Mouse (Mus musculus) telencephalon, adult 2 months (tissue): Measurements from ENCODE around the gene Wfdc3.
A peak's percentile ranks its signal among the peaks of the same experiment; 100 is the strongest.

ENCODE experiments used
- DNase-seq: peaks from one replicate; pipeline ENCODE4 v3.0.0-alpha.2; 2011; ENCODE audit warnings: low read depth, low spot score

Gene Wfdc3

DNA sequence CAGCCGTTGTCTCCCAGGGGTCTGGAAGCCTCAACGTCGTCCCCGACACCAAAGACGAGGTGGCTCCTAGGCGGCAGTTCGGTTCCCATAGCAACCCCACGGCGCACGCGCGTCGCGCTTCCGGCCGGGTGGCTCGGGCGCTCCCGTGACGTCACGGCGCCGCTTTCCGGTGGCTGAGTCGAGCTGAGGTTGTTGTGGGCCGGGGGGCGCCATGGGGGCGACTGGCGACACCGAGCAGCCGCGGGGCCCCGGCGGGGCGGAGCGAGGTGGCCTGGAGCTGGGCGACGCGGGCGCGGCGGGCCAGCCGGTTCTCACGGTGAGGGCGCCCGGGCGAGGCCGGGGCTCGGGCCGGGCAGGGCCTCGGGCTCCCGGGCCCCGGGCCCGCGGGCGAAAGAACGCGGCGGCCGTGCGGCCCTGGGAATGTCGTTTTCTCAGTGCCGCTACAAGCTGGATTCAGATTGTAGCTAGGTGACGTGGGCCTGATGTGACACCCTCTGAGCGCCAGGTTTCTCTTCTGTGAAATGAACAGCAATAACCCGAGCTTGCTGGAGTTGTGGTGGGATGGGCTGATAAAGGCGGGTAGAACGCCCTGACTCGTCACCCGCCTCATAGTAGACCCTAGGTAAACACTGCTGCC, at the start of gene Wfdc3, which contains the start of gene Dnttip1:
Gene Wfdc3 (minus strand): TSS at position 89 of the 637 bp plus-strand sequence.
Gene Dnttip1 (plus strand): TSS at position 141 of the 637 bp plus-strand sequence.
- peak; percentile 74 for DNase-seq

DNA sequence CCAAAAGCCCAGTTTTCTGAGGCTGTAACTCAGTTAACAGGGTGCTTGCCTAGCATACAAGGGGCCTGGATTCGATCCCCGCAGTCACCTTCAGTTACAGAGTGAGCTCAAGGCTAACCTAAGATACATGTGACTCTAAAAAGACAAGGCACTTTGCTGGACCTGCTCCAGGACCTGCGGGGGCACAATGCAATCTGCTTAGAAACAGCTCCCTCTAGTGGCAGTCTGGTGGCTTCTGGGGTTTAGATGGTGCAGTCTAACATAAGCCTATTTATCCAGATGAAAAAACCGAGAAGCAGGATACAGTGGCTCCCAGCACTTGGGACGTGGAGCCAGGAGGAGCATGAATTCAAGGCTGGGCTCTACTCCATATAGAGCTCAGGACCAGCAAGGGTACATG, 48.6 kb upstream of the Wfdc3 start:
- peak; percentile 81 for DNase-seq

DNA sequence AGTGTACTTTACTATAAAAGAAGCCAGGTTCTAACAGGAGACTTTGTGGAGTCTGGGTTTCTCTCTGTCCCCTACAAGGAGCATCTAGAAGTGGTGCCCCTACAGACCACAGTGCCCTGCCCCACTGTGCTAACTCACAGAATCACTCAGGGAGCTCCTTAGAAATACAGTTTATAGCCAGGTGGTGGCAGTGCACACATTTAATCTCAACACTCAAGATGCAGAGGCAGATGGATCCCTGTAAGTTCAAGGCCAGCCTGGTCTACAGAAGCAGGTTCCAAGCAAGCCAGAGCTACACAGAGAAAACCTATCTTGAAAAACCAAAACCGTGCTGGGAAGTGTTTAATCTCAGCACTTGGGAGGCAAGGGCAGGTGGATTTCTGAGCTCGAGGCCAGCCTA, 48.0 kb upstream of the Wfdc3 start:
- DNase-seq, result no peak

DNA sequence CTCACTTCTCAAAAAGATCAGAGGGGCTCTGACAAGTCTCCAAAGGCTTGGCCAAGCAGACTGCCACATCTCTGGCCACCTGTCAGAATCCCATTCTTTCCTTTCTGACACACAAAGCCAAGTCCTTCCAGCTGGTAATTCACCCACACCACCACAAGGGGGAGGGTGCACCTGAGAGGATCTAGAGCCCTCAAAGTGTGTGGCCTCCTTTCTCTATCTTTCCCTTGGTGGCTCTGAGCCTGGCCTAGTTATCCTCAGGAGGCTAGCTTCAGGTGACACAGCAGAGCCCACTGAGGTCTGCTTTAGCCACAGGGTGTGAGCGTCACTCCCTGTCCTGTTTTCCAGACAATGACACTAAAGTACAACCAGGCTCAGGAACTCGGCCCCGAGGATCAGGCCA, 47.5 kb upstream of the Wfdc3 start:
- no peak for DNase-seq

DNA sequence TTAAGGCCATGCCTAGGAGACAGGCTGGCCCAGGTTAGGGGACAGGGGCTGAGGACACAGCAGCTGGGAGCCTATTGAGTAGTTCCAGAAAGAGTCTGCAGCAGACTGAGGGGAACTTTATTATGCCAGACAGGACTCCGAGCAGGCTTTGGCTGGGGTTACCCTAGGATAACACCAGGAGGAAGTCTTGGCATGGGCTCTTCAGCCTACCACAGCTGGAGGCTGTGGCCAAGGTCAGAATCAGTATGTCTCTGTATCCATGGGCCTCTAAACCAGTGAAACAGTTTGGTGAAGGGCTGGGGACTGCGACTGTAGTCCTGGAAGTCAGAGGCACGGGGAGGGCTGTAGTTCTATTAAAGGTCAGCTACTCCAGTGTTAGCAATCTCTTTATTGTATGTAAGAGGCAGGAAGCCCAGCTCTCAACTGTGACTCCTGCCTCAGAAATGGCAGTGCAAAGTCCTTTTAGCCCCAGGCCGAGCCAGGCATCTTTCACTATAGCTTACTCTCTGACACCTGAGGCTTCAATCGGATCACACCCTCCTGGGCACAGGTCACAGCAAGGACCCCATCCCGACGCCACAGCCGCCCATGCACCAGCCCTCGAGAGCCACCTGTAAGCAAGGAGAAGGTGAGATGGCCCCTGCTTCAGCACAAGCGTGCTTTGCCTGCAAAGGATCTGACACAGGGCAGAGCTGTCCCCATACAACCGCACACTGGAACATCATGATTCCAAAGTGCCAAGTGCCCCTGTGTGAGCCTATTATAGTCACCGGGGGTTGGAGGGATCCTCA, 46.9 kb upstream of the Wfdc3 start:
- DNase-seq, result no peak

DNA sequence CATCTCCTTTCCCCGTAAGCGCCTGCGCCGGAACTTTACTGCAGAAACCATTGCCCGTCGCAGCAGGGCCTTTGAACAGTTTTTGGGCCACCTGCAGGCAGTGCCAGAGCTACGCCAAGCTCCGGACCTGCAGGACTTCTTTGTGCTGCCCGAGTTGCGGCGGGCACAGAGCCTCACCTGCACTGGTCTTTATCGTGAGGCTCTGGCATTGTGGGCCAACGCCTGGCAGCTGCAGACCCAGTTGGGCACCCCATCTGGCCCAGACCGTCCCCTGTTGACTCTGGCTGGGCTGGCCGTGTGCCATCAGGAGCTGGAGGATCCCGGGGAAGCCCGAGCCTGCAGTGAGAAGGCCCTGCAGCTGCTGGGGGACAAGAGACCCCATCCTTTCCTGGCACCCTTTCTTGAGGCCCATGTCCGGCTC, 46.1 kb upstream of the Wfdc3 start:
- DNase-seq, result no peak

DNA sequence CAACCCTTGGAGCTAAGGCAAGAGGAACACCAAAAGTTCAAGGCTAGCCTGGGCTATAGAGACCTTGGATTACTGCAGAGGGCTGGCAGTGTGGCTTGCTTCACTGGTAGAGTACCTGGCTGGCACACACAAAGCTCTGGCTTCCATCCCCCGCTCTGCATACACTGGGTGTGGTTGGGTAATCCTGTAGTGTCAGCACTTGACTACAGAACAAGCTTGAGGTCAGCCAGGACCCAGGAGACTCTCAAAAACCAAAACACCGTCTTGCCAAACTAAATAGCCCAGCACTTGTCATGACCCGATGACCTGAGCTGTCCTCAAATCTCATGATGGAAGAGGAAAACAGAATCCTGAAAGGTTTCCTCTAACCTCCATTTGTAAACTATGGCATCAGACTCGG, 44.7 kb upstream of the Wfdc3 start:
- no peak for DNase-seq

DNA sequence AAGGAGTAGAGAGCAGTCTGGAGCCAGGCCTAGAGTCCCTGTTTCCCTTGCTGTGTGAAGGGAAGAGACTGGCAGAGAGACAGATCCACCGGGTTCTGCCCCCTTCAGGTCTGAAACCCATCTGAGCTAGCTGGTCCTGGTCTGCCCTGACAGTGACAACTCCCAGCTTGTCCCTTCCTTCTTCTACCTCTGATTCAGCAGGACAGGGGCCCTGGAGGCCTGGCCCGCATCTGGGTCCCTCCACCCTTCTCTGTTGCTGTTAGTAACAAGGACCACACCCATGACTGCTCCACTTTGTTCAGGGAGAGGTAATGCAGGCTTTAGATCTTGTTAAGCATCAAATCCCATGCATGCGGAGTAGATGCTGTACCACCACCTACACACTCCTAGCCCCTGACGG, 42.7 kb upstream of the Wfdc3 start:
- no peak for DNase-seq

DNA sequence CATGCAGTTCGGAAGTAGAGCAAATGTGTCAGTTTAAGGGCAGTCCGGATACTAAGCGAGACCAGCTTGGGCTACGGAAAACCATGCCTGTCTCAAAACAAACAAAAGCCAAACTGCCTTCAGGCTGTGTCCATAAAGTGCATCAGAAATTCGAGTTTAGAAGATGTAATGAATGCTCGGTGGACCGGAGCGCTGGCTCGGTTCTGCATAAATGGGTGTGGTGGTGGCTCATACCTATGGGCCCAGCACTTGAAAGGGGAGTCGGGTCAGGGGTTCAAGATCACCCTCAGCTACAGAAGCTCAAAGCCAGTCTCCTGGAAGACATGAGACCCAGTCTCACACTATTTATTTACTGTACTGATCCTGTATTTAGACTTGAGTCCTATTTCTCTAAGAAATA, 42.0 kb upstream of the Wfdc3 start:
- DNase-seq, result no peak

DNA sequence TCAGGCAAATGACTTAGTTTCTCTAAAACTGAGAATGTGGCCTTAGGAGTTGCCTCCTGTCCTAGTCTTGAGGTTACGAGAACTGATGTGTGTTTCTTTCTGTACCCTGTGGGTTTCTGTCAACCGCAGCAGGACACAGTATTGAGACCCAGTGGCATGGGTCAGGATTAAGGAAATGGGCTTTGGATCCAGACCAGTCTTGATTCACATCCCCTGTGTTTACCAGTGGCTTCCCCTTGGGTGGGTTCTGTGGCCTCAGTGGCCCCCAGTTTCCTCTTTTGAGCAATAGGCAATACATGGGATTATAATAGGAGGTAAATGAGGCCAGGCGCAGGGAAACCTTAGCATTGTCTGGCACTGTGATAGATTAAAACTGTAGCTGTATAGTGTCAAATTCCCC, 41.3 kb upstream of the Wfdc3 start:
- no peak for DNase-seq

DNA sequence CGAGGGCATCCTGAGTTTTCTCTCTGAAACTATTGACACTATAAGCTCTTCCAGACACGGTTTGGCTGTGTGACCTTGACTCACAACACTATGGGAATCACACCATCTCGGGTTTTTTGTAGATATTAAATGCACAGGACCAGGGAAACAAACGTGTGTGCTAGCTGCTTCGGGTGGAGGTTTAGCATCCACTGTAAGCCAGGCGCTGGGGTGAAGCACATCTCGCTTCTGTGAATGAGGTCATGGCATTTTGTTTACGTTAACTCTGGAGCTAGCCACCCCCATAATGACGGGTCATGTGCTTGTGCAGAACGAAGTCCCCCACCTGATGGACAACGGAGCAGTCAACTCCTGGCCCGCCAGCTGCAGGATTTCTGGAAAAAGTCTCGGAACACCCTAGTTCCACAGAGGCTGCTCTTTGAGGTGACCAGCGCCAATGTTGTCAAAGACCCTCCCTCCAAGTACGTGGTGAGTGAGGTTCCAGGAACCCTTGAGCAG, 40.7 kb upstream of the Wfdc3 start:
- DNase-seq, result no peak

DNA sequence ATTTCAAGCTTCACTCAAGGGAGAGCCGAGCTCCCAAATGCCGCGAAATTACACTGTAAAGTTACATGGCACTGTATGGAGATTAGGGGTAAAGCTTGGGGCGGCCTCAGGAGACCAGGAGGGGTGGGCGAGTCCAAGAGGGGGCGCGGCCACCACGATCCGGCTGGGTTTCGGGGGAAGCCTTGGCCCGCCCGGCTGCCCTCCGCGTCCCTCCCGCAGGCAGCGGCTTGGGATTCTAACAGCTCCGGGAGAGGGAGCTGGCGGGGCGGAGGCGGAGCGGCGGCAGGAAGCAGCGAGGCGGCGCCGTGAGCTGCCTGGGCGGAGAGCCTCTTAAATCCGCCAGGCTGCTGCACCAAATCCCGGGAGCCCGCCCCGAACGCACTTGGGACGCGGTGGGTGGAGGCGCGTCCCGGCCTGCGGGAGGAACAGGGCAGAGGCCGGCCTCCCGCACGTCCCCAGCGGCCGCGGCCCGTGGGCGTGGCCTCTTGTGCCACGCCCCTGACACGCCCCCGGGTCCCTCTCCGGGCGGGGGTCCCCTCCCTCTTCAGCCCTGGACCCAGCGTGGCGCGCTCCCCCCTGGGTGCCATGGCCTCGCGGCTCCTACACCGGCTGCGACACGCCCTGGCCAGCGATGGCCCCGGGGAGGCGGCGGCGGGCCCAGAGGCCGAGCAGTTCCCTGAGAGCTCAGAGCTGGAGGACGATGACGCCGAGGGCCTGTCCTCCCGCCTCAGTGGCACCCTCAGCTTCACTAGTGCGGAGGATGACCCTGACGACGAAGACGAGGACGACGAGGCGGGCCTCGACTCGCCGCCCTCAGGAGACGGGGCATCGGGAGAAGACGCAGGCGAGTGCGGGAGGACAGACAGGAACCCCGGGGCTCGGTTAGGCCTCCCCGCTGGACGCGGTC, 40.0 kb upstream of the Wfdc3 start, which contains the start of gene Snx21:
Gene Snx21 (plus strand): TSS at position 343 of the 907 bp plus-strand sequence.
- DNase-seq, result peak; percentile 84

DNA sequence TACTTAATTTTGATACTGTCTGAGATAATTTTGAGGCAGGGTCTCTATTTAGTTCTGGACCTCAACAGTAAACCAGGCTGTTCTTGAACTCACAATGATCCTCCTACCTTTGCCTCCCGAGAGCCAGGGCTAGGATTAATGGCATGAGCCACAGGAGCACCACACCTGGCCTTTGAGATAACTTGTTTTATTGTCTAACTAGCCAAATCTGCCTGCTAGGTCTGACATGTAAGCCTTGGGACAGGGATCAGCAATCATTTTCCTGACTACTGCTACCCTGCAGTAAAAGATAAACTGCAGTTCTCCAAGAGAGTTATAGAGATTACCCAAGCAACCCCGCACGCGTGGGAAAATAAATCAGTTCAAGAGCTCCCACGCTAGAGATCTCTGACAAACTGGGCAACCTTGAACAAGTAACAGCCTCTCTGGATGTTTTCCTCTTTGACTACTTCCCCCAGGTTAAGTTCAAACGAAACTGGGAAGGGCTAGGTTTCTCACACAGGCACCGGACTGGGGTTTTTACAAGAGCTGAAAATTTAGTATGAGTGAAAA, 39.2 kb upstream of the Wfdc3 start:
- no peak for DNase-seq

DNA sequence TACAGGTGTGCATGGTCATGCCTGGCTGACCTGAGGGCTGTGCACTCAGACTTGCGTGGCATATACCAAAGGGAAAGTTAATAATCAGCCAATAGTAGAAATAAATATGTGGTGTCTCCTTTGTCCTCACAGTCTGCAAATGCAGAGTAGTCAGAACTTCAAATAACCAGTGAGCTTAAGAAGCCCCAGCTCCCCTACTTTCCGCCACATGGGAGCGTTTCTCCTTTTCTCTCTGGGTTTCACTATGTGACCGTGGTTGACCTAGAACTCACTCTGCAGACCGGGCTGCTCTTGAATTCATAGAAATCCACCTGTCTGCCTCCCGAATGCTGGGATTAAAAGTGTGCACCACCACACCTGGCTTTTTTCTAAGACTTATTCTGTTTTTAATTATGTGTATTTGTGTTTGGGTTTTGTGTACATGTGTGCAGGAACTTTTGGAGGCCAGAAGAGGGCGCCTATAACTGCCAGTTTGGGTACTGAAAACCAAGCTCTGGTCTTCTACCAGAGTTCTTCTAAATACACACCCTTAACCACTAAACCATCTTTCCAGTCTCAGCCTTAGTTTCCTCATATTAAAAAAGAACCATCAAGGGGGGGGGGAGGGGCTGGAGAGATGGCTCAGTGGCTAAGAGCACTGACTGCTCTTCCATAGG, 38.3 kb upstream of the Wfdc3 start:
- no peak for DNase-seq

DNA sequence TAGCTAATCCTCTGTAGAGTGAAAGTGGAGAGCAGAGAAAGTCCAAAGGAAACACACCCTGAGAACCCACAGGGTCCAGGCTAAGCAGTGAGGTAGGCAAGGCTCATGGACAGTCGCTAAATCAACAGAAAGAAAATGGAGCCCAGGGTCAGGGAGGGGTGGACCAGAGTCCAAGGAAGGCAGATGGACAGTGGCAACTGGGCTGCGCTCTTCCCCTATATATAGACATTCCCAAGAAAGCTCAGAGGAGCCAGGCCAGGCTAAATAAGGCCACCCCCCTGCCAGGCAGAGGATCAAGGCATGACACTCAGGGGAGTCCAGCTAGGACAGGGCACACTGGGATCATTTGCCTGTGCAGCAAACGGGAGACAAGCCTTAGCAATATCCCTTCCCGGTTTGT, 36.1 kb upstream of the Wfdc3 start:
- DNase-seq, result no peak

DNA sequence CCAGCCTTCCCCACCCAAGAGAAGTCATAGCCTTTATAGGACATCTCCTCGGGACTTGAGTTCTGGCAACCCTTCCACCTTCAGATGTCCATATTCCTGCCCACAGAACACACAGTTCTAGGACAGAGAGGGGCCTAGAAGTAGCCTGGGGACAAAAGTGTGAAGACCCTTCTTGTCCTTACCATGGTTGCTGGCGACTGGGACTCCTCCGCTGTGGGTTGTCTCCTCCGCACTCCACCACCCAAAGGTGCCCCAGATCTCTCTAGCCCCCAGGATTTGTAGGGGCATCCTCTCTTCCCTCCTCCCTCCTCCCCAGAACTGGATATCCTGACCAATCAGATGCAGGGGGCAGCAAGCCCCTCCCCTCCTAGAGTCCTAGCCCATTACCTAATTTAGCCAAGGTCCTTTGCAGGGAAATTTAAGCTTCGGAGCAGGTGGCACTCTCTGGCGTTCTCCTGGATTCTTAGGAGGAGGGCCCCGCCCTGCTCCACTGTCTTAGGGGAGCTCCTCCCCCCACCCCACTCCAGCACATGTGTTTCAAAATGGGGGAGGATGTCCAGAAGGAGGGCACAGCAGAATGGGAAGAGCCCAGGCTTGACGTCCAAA, 33.9 kb upstream of the Wfdc3 start, which contains the start of gene Tnnc2:
Gene Tnnc2 (minus strand): TSS at position 487 of the 606 bp plus-strand sequence.
- DNase-seq, result no peak

DNA sequence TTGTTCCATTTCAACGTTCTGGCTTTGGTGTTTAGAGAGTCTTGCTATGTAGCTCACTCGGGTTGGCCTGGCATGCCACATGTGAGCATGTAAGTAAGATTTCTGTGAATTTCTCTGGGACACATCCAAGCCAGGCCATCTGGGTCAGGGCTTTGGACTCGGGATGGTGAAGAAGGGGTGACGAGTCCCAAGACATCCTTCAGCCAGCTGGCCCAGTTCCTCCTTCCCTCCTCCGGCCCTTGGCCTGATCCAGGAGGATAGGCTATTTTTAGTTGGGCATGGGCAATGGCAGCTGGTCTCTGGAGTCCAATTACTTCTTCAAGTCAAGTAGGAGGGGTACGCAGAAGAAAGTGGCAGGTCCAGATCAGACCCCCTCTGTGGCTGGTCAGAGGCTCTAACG, 33.1 kb upstream of the Wfdc3 start:
- no peak for DNase-seq

DNA sequence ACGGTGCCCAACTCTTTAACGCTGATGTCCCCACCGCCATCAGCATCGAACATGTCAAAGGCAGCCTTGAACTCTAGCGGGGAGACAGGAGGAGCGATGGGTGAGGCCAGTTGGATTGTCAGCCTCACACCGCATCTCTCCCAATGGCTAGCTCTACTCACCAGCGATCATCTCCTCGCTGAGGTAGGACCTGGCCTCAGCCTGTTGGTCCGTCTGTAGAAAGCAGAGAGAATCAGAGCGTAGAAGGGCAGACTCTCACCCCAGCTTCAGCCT, 32.2 kb upstream of the Wfdc3 start:
- no peak for DNase-seq

DNA sequence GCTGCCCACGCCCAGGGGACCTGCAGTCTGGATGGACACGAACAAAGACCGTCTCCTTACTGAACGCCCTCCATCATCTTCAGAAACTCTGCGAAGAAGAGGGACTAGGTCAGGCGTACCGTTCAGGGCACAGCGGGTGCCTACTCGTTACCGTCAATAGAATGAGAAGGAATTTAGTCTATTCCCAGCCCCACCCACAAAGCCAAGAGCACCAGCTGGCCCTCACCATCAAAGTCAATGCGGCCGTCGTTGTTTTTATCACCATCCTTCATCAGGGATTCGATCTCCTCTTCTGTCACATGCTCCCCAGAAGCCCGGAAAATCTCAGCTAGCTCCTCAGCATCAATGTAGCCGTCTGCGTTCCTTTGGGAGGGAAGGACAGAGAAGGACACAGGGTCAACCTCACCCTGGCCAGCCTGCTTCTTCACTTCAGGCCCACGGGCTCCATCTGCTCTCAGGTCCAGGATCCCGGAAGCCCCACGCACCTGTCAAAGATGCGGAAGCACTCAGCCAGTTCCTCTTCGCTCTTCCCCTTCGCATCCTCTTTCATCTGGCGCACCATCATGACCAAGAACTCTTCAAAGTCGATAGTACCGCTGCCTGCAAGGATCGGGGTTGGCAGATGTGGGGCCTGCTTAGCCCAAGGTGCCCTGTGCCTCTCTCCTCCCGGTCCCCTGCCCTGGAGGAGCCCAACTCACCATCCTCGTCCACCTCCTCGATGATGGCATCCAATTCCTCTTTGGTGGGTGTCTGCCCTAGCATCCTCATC, 31.7 kb upstream of the Wfdc3 start:
- DNase-seq, result no peak

DNA sequence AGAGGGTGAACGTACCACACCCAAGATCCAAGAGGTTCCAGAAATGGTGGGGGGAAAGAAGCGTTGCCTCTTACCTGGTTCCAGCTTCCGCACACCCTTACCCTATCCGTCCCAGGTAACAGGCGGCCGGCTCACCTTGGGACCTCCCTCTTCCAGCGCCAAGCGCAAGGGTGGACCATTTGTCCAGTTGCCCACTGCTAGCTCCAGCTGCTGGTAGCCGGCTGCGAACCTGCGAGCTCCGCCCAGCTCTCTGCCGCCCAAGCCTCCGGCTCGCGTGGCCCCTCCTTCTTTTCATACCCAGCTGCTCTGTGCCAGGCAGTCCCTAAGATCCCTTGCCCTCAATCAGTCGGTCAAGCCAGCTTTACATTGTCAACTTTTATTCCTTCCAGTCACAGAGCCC, 31.1 kb upstream of the Wfdc3 start:
- no peak for DNase-seq
